Mouse (Mus musculus) urinary bladder, adult 18-20 months (tissue): ENCODE measurements around the gene 4931428F04Rik.
"Not testable (repeated sequence)": the region's sequence is repeated elsewhere in the genome, so short reads cannot be mapped to it uniquely, and the experiment has no call there.

Experiments
- DNase-seq, 2 experiments: peaks; one replicate each; pipeline ENCODE4 v3.0.0; 2022; ENCODE audit warnings: low spot score in 2 of 2, mixed read lengths in 2 of 2

The 4931428F04Rik gene

GRCm38 (mm10) chr8:105261326-105261980 is 28.2 kb downstream of the 4931428F04Rik start:
- DNase-seq: no peak

DNA sequence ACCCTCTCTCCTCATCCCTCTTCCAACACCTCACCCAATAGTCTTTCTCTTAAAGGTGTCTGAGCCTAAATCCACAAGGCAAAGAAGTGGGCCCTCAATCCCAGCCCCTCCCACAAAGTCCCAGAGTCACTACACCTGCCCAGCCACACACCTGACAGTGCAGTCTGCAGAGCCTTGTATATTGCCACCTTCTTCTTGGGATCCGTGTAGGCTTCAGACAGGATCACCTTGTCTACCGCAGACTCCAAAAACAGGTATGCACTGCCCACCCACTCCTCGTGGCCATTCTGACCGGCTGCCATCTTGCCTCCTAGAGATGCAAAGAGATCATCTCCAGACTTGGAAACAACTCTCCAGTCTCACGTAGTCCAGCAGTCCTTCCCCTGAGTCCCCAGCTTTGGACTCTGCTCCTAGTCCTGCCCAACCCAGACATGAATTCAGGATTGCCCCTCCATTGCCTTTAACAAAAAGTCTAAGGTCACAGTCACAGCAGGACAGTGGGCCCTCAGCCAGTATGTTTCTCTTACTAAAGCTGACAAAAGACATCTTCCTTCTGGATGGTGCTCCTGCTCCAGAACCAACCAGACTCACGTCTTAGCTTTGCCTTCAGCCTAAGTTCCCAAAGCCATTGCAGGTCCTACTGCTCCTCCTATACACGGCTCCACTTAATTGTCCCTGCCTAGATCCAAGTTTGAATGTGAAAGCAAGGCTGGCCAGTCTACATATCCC is 29.1 kb downstream of the 4931428F04Rik start:
- DNase-seq: no peak

DNA sequence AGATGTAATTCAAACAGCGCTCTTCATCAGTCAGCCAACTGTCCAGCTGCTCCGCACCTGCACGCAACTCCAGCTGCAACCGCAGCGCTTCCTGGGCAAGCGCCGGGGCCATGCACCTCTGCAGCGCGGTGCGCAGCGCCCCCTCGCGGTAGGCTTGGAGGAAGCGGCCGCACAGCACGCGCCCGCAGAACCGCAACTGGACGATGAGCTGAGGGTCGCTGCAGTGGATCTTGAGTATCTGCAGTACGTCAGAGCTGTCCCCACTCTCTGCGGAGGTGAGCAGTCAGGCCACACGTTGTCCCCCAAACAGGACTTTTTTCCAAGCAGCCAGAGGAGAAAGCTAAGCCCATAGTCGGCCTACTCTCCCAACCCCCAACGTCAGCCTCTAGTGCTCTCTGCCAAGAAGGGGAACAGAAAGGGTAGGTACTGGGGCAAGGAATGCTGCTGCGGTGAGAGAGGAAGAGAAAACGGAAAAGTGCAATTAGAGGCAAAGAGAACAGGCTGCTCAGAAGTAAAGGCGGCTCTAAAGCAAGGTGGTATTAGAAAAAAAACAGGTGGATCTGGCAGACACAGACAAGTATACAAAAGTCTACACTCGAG is 29.8 kb downstream of the 4931428F04Rik start:
- DNase-seq: peak; percentile 37 to 61

- no peak for DNase-seq
These were observed 30.5 kb downstream of the 4931428F04Rik start for GRCm38 (mm10) chr8:105258911-105259720.

DNA sequence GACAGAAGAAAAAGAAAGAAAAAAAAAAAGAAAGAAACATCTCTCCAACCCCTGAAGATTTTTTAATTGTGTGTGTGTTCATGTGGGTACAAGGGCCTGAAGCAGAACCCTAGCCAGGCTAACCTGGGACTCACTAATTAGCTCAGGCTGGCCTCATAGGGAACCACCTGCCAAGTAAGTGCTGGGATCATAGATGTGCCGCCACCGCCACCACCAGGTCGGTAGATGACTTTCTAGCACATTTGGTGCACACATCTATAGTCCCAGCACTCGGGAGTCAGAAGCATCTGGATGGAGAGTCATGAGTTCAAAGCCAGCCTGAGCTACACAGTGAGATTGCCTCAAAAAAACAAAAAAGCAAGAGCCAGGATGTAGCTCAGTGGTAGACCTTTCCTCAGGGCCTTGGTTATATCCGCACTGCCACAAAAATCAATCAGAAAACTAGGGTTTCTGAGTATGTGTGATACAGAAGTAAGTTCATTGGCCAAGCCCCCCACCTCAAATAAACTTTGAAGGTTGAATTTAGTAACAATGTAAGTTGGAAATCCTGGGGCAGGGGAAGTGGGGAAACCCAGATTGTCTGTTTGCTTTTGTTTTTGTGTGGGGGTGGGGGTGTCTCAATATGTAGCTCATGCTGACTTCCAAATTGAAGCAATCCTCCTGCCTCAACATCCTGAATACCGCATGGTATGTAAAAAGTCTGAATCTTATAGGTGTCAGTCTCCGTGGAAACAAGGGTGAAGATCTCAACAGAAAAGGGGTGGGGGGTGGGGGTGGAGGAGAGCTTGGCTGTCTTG is 32.1 kb downstream of the 4931428F04Rik start:
- no peak for DNase-seq

DNA sequence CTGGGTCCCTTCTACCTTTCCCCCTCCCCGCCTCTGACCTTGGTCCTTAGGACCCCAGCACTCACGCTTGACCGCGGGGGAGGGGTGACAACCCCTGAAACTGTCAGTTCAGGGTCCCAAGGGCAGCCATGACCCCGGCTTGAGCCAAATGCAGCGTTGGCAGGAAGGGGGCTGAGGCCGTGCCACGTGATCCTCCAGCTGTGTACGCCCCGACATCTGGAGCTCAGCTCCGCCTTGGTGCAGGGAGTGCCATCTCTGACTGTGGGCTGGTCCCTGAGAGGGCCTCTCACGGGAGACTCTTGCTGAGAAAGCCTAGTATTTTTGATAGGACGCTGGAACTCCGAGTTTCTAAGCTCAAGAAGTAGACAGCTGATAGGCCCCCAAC is 34.7 kb downstream of the 4931428F04Rik start, which contains the start of gene B3gnt9:
Gene B3gnt9 (minus strand): TSS at position 188 of the 385 bp plus-strand sequence.
- DNase-seq: peak; percentile 46 to 78

DNA sequence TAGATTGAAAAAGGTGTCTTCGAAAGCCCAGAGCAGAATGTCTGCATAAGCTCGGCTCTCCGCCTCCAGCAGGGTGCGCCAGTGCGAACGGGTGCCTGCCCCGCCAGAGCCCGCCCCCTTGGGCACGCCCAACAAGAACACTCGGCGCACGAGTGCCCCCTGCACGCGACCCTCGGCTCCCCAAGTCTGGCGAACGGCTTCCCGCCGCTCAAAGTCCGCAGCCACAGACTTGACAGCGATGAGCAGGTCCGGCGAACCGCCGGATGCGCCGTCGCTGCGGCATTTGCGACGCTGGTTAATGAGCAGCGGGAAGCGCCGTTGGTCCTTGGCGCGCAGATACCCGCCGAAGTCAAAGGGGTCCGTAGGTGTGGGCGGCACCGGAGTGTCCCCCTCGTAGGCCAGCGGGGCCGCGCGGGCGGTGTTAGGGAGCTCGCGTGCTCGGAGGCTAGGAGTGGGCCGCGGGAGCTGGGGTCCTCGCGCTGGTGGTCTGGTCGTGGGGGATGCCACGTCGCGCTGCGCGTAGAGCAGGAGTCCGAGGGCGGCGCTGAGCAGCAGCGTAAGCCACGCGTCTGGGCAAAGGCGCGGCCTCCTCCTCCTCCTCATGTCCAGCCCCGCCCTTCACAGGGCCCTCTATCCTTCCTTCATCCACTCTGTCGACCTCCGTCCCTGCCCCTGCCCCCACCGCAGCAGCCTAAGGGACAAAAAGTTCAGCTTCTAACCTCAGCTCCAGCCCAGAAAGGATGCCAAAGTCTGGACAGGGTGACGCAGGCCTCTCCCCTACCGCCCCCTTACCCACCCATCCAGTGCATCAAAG is 35.3 kb downstream of the 4931428F04Rik start:
- DNase-seq: peak; percentile 83 to 87

DNA sequence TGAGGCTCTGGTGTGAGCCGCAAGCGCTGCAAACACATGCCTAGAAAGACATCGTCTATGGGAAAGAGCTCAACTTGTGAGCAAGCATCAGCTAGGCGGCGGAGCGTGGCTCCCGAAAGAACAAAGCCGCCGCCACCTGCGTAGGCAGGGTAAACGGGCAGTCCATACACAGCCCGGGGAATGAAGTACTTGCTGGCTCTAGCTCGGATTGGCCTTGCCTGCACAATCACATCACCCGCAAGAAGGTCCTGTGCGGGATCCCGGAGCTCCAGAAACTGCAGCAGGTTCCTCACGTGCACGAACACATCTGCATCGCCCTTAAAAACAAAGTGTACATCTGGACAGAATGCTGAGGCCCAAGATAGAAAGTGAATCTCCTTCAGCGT is 35.9 kb downstream of the 4931428F04Rik start:
- DNase-seq: no peak

DNA sequence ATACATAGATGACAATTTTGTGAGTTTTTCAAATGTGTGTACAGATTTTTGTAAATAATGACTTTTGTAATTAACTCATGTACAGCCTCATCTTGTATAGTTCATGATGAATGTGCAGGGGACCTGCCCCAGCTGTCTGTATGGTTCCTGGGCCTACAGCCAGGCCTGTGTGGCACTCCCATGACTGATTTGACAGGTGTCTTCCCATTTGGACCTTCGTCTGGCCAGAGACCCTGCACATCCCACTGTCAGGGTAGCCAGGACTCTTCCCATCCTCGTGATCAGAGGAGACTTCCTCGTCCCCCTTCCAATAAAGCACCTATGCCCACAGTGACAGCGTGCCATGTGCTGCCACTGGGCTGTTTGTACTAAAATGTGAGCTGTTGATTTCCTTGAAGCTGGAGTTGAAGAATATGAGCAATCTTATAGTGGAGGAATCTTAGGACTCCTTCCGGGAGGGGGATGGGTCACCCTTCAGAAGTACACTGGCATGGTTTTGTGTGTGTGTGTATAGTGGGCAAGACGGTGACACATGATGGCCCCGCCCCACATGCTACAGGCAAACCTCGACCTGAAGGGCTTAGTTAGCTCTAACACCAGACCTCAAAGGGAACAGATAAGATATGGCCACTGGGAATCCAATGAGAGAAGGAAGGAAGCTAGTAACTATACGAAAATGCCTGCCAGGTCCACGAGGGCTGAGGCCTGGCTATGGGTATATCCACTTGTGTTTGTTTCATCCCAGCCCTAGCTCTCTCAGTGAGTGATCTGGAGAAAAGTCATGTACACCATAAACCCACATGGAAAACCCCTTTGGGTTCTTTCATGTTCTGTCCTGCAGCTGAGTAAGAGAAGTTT is 36.8 kb downstream of the 4931428F04Rik start:
- DNase-seq: no peak

GRCm38 (mm10) chr8:105251954-105252353 is 37.7 kb downstream of the 4931428F04Rik start:
- DNase-seq: no peak

DNA sequence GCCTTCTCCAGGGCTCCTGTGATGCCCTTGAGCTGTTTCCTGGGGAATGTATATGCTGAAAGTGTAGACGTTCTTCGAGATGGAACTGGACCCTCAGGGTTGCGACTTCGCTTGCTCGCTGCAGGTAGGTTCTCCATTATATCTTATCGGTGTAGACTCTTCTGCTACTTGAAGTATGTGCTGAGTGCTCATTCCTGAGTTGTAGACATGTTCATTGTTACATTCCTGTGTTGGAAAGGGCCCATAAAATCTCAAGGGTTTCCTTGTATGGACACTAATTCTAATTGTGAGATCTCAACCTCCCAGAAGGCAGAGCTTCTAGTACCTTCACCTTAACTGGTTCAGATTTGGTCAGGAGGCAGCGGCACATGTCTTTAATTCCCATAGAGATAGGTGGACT is 48.6 kb downstream of the 4931428F04Rik start:
- no peak for DNase-seq

GRCm38 (mm10) chr8:105237442-105238142 is 52.1 kb downstream of the 4931428F04Rik start:
- DNase-seq: no peak

GRCm38 (mm10) chr8:105235206-105235605 is 54.5 kb downstream of the 4931428F04Rik start:
- DNase-seq: no peak

GRCm38 (mm10) chr8:105233126-105233935 is 56.3 kb downstream of the 4931428F04Rik start:
- DNase-seq: no peak

DNA sequence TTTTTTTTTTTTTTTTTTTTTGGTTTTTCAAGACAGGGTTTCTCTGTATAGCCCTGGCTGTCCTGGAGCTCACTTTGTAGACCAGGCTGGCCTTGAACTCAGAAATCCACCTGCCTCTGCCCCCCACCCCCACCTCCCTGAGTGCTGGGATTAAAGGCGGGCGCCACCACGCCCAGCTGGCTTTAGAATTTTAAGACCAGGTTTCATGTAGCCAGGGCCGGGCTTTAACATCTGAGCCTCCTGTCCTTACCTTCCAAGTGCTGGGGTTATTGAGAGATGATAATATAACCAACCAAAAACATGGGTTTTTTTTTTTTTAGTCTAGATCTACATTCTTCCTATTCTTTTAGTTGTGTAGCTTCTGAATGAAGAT is 57.4 kb downstream of the 4931428F04Rik start:
- not testable (repeated sequence) for DNase-seq

- DNase-seq: no peak
These were observed 58.0 kb downstream of the 4931428F04Rik start for GRCm38 (mm10) chr8:105231503-105232320.
